Mouse (Mus musculus) frontal cortex, postnatal 25 days (tissue): ENCODE measurements at regions not wholly inside any gene's neighbourhood (a gene's known extent, or its start where the extent isn't known, plus 50 kb on each side); places are given as distances from the start of the nearest gene placed in this dataset.

Experiments used
- DNase-seq, 2 experiments: peaks; one replicate each; pipeline ENCODE4 v3.0.0; 2022; ENCODE audit warnings: low spot score in 2 of 2

GRCm38 (mm10) chr4:89446765-89447487, 136.1 kb upstream of the Cdkn2b start:
- DNase-seq = no peak

GRCm38 (mm10) chr4:89446156-89446716, 135.4 kb upstream of the Cdkn2b start:
- no peak for DNase-seq

DNA sequence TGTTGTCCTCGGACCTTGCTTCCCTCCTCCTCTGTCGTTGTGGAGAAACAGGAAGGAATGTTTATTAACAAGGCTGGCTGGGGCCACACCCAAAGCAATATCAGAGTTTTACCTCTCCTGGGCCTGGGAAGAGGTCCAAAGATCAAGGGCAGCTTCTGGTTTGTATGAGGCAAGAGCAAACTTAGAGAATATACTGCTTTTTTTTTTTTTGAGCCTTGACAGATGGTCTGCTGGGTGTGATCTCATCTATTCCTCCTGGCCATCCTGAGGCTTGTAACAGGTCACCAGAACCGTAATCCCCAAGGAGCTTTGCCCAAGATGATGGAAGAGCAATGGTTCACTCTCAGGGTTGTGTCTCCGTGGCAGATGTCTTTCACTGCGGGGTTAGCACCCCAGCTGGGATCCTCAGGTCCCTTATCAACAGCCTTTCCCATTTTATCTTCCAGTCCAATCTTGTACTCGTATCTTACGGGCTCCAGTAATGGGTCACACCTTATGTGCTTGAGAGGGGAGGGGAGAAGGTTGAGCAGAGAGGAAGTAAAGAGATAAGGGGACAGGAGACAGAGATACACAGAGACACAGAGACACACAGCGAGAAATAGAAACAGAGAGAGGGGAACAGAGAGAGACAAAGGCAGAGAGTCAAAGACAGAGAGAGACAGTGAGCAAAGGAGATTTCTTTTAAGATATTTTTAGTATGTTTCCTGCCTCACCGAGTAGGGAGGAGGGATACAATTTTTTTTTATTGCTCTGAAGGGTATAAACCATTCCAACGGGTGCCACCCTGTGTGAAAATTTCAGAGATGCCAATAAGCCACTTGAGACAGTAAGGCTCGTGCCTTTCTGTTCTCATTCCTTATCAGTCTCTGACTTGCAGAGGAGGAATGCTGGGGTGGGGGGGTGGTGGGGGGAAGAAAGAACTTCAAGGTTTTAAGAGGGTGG, 134.6 kb upstream of the Cdkn2b start:
- DNase-seq = no peak

GRCm38 (mm10) chr4:89442526-89442925, 131.7 kb upstream of the Cdkn2b start:
- DNase-seq = no peak

DNA sequence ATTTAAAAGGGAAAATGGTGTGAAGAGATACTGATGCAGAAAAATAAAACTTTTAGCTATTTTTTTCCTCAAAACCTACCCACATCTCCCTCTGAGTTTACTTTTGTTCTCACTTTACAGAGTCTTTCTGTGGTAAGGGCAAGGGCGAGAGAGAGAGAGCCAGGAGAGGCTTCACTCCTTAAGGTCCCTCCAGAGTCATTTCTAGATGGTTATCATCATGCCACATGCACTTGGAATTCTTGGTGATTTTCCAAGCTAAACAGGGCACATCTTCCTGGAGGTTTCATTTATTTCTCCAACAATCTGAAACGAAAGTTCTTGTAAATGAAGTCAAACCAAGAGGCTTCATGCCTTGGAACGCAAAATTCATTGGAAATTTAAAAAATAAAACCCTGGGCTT, 130.0 kb upstream of the Cdkn2b start:
- DNase-seq = no peak

DNA sequence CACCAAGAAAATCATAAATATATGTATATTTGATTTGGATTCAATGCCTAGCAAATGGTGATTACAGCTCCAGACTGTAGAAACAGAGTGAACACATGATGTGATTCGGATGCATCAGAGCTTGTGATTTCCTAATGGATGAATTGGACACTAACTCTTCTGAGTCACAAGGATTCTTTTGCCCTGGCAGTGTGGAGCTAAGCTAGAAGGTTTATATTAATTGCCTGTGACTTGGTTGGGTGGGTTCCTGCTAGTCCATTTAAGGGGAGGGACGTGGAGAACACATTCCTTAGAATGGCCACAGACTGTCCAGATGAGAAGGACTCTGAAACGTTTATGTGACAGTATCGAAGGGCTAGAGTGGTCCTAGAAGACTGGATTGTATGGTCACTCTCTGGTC, 129.5 kb upstream of the Cdkn2b start:
- DNase-seq = no peak

DNA sequence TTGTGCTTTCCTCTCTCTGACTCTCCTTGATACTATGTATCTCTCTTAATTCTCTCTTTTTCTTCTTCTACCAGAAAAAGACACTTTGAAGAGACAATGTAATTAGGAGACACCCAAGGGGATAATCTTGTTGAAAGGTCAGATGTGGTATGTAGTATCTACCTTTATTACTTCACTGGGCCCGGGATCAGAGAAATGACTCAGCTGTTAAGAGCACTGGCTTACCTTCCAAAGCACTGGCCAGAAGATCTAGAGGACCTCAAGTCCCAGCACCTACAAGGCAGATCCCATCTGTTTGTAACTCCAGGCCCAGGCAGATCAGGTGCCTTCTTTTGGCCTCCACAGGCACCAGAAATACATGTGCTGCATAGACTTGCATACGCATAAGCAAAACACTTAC, 127.8 kb upstream of the Cdkn2b start:
- DNase-seq = no peak

GRCm38 (mm10) chr4:89436764-89437163, 125.9 kb upstream of the Cdkn2b start:
- no peak for DNase-seq

- no peak for DNase-seq
Measured at GRCm38 (mm10) chr4:89434152-89434551, 123.3 kb upstream of the Cdkn2b start.

GRCm38 (mm10) chr4:89433528-89433927, 122.7 kb upstream of the Cdkn2b start:
- DNase-seq = no peak

DNA sequence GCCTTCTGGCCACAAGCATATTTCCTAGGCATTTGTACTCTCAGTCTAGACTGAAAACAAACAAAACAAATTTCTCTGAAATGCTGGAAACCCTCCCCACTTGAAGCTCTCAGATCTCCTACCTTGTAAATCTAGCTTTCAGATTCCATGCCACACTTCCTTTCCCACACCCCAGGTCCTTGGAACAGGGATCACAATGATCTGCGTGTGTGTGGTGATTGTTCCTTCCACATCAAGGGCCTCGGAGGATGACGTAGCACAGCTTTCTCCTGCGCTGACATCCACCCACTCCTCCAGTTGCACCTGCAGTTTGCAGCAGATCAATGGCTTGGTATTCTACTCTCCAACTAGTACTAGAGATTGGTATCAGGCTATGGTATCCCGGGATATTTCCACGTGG, 120.7 kb upstream of the Cdkn2b start:
- DNase-seq = no peak

GRCm38 (mm10) chr4:89428465-89428864, 117.6 kb upstream of the Cdkn2b start:
- DNase-seq = no peak

- DNase-seq = no peak
Measured at GRCm38 (mm10) chr4:89427345-89428293, 116.8 kb upstream of the Cdkn2b start.

GRCm38 (mm10) chr4:89425916-89426315, 115.1 kb upstream of the Cdkn2b start:
- no peak for DNase-seq

DNA sequence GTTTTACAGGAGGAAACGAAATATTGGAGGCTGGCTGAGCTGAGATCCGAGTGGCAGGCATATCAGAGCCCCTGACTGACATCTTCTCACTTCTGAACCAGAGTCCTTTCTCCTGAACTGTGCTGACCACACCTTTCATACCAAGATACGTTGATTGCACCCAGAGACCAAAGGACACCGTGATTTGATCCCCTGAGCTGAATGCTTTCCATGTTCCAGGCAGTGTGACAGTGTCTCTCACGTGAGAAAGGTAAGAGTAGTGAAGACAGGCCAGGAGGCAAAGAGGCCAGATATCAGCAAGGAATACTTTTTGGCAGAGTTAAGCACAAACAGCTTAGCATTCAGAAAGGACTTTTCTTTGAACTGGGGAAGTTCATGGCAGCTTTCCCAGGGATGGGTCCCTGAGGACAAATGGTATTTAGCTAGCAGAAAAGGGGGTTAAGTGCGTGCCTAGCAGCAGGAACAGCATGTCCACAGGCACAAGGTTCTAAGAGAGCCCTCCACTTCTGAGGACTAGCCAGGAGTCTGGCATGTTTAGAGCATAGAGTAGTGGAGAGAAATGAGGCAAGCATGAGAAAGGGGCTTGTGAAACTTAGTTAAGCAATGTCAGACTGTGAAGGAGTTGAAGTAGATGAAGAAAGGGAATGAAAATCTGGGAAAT, 111.0 kb upstream of the Cdkn2b start:
- no peak for DNase-seq

GRCm38 (mm10) chr4:89420868-89421267, 110.0 kb upstream of the Cdkn2b start:
- no peak for DNase-seq

- DNase-seq = no peak
Measured at GRCm38 (mm10) chr4:89419507-89419906, 108.7 kb upstream of the Cdkn2b start.

DNA sequence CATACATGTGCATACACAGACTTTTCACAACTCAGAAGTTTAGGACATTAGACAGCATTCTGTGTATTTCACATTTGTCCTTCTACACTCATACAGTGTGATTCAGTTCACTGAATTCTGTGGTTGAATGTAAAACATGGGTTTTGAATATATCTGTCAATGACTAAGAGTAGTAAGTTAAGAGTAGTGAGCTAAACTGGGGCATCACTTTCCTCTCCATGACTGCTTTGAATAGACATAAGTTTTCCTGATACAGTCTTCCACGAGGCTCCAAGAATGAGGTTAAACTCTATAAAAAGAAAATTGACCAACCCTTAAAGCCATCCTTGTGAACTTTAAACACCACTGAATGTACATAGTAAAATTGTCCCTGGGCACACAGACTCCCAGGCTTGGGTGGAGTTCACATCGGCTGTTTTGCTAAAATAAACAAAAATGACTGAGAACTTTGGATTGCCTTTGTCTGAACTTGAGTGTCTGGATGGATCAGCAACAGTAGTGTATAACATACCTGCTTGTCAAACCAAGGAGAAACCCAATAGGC, 94.9 kb upstream of the Cdkn2b start:
- DNase-seq = no peak

GRCm38 (mm10) chr4:89403151-89403550, 92.3 kb upstream of the Cdkn2b start:
- no peak for DNase-seq

GRCm38 (mm10) chr4:89402324-89402723, 91.5 kb upstream of the Cdkn2b start:
- DNase-seq = no peak

- DNase-seq = no peak
Measured at GRCm38 (mm10) chr4:89401696-89402095, 90.9 kb upstream of the Cdkn2b start.
